In the genomic region with DNA sequence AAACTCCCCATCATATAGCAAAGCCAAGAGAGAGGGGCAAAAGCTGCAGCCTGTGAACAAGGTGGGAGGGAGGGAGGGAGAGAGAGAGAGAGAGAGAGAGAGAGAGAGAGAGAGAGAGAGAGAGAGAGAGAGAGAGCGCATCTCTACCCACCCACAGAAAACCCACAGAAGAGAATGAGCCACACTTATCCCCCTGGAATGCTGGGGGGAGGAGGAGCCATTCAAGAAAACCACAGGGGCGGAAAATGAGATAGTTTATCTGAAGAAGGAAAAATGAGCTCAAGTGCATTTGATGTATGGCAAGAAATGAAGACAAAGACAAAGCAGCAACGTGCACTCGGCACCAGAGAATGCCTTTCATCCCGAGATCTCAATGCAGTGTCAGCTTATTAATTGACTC, we compare ENCODE assay signal across 16 mouse cellular contexts.
DNase-seq lines count a peak whose midpoint lies in the region; ATAC-seq and TF ChIP-seq lines count a peak whose summit lies in the region.
"Had no signal": no experiment of that assay in that cellular context is flagged by ENCODE, and none has a peak within 500 bp of the region (broad histone marks: within the 10 kb centered on the region; RNA-seq: fewer than 3 reads in every experiment).

No protein-coding gene starts in this region.

- peak; percentile 54; the same call in 1 of the 2 replicates for ATAC-seq in forebrain, embryonic 14.5 days
- ATAC-seq in midbrain, embryonic 12.5 days (ENCODE audit: low FRiP score, low read depth) = no peak
- ATAC-seq: CD4-positive, CD25-positive, alpha-beta regulatory T cell, adult 4 months; intestine, embryonic 15.5 days had no signal

- no peaks in the 10 kb centered on the region for H3K27me3 ChIP-seq in forebrain, embryonic 14.5 days (replicated peaks; ENCODE audit: control insufficient read depth, insufficient read depth, low read length)
- no peaks in the 10 kb centered on the region for H3K27me3 ChIP-seq in midbrain, embryonic 12.5 days
- no peaks in the 10 kb centered on the region; the same call in 1 of the 2 replicates for H3K27me3 ChIP-seq in cerebellum, adult 2 months (ENCODE audit: control insufficient read depth, insufficient read depth, low read length)
- H3K27me3 ChIP-seq: intestine, embryonic 15.5 days; stomach, embryonic 15.5 days had no signal

- no peak for TF ChIP-seq POLR2A in cerebellum, adult 2 months (IDR thresholded peaks at IDR 0.05; ENCODE audit: borderline replicate concordance, insufficient read depth, low read length)

- H3K4me2 ChIP-seq in forebrain, embryonic 14.5 days (ENCODE audit: low read length) = no peak overlapping the region
- H3K4me2 ChIP-seq in midbrain, embryonic 12.5 days (replicated peaks) = 0 out of 2 replicates have a peak overlapping the region, but pooled peaks have one; percentile 8
- H3K4me2 ChIP-seq: intestine, embryonic 15.5 days; lung, embryonic 14.5 days; stomach, embryonic 15.5 days had no signal

- no peak overlapping the region for H3K9ac ChIP-seq in forebrain, embryonic 14.5 days (ENCODE audit: low read length)
- H3K9ac ChIP-seq in midbrain, embryonic 12.5 days (replicated peaks) = no peak overlapping the region
- H3K9ac ChIP-seq: intestine, embryonic 15.5 days; lung, embryonic 14.5 days; stomach, embryonic 15.5 days had no signal

- H3K4me3 ChIP-seq in forebrain, embryonic 14.5 days (ENCODE audit: low read depth, low read length) = no peak overlapping the region
- H3K4me3 ChIP-seq in midbrain, embryonic 12.5 days = no peak overlapping the region
- H3K4me3 ChIP-seq in cerebellum, adult 2 months (replicated peaks; ENCODE audit: insufficient read depth, low read depth, low read length) = no peak overlapping the region
- H3K4me3 ChIP-seq: intestine, embryonic 15.5 days; left cerebral cortex, adult 2 months; stomach, embryonic 15.5 days had no signal

- peaks cover 3% of the 10 kb centered on the region for H3K4me1 ChIP-seq in forebrain, embryonic 14.5 days (ENCODE audit: control insufficient read depth, insufficient read depth, low read length)
- peaks cover 10% of the 10 kb centered on the region for H3K4me1 ChIP-seq in midbrain, embryonic 12.5 days
- no peaks in the 10 kb centered on the region for H3K4me1 ChIP-seq in cerebellum, adult 2 months (ENCODE audit: control insufficient read depth, insufficient read depth, low read length)
- H3K4me1 ChIP-seq: intestine, embryonic 15.5 days; stomach, embryonic 15.5 days had no signal

- no peak for TF ChIP-seq CTCF in cerebellum, adult 2 months (IDR thresholded peaks at IDR 0.05; ENCODE audit: borderline replicate concordance, insufficient read depth, low read depth, low read length)

- peak; percentile 39 for DNase-seq in right cerebral cortex, adult 18-20 months
- DNase-seq in right cerebral cortex, postnatal 4 days = no peak
- DNase-seq in forebrain, embryonic 14.5 days (ENCODE audit: low spot score) = peak; percentile 49
- no peak for DNase-seq in adipocyte (ENCODE audit: low spot score)
- DNase-seq in cerebellum, adult 2 months = no peak
- DNase-seq in thymus, postnatal 25 days = no peak
- DNase-seq: adrenal gland, postnatal 10 days; gastrocnemius, postnatal 36 days; liver; lung, embryonic 14.5 days; thymus, postnatal 4 days had no signal

- WGBS in forebrain, embryonic 14.5 days = 10% methylated on average over 5 of the region's 5 CpGs
- 28% methylated on average over 5 of the region's 5 CpGs for WGBS in midbrain, embryonic 12.5 days
- 19% methylated on average over 5 of the region's 5 CpGs for WGBS in cerebellum, adult 2 months

- no peaks in the 10 kb centered on the region for H3K36me3 ChIP-seq in forebrain, embryonic 14.5 days (ENCODE audit: control insufficient read depth, insufficient read depth, low read length)
- H3K36me3 ChIP-seq in midbrain, embryonic 12.5 days = no peaks in the 10 kb centered on the region
- H3K36me3 ChIP-seq: intestine, embryonic 15.5 days; stomach, embryonic 15.5 days had no signal

- H3K9me3 ChIP-seq in forebrain, embryonic 14.5 days (replicated peaks; ENCODE audit: control insufficient read depth, low read length) = no peaks in the 10 kb centered on the region
- no peaks in the 10 kb centered on the region for H3K9me3 ChIP-seq in midbrain, embryonic 12.5 days
- H3K9me3 ChIP-seq: intestine, embryonic 15.5 days; stomach, embryonic 15.5 days had no signal

- H3K27ac ChIP-seq in forebrain, embryonic 14.5 days (ENCODE audit: low read depth, low read length) = no peak overlapping the region
- no peak overlapping the region for H3K27ac ChIP-seq in midbrain, embryonic 12.5 days (replicated peaks)
- H3K27ac ChIP-seq in cerebellum, adult 2 months (ENCODE audit: insufficient read depth, low read length) = no peak overlapping the region
- H3K27ac ChIP-seq: intestine, embryonic 15.5 days; left cerebral cortex, adult 2 months; stomach, embryonic 15.5 days had no signal

Comparison
In these comparisons a context has a peak if more than half of its experiments do, and no peak if none do; other contexts are left out.
1. DNase-seq: peak in right cerebral cortex, adult 18-20 months (single experiment) and forebrain, embryonic 14.5 days (single experiment); none in right cerebral cortex, postnatal 4 days (single experiment), adipocyte (single experiment), cerebellum, adult 2 months (0 of 2) and thymus, postnatal 25 days (single experiment).